Mouse (Mus musculus) intestine, embryonic 15.5 days (tissue): ENCODE results near the gene Oser1. TPM values are rescaled to one million over a fixed set of nuclear protein-coding genes. Genes with fewer than 3 reads are reported as not detected.

Experiments used
- ATAC-seq: fragments of 200-750 bp; cut with Nextera tagmentation; 2 replicates; pipeline ENCODE4 v1.8.0; 2017; ENCODE audit warnings: moderate TSS enrichment, moderate library complexity
- H3K27ac ChIP-seq: fragments of 300-500 bp; sonication (generic); 2 replicates; pipeline ENCODE4 v1.5.1; 2015; ENCODE audit warnings: mild to moderate bottlenecking, inconsistent platforms
- H3K27me3 ChIP-seq: fragments of 300-500 bp; sonication (generic); replicated peaks from 2 replicates; pipeline ENCODE4 v1.6.1; 2015; ENCODE audit warnings: inconsistent platforms
- H3K36me3 ChIP-seq: fragments of 300-500 bp; sonication (generic); 2 replicates; pipeline ENCODE4 v1.6.1; 2015; ENCODE audit warnings: inconsistent platforms
- H3K4me1 ChIP-seq: fragments of 300-500 bp; sonication (generic); replicated peaks from 2 replicates; pipeline ENCODE4 v1.6.1; 2015; ENCODE audit warnings: inconsistent platforms
- H3K4me2 ChIP-seq: fragments of 300-500 bp; sonication (generic); replicated peaks from 2 replicates; pipeline ENCODE4 v1.6.1; 2015; ENCODE audit warnings: mild to moderate bottlenecking, inconsistent platforms
- H3K4me3 ChIP-seq: fragments of 300-500 bp; sonication (generic); replicated peaks from 2 replicates; pipeline ENCODE4 v1.5.1; 2015; ENCODE audit warnings: inconsistent platforms
- H3K9ac ChIP-seq: fragments of 300-500 bp; sonication (generic); 2 replicates; pipeline ENCODE4 v1.6.1; 2015; ENCODE audit warnings: inconsistent platforms
- H3K9me3 ChIP-seq: fragments of 300-500 bp; sonication (generic); 2 replicates; pipeline ENCODE4 v1.6.1; 2016; ENCODE audit warnings: inconsistent platforms
- WGBS: fragments of 180-500 bp; shearing (Covaris S2); methylation state at CpG from one replicate; pipeline ENCODE4 v1.1.7; 2015; 5-methylcytosine and 5-hydroxymethylcytosine counted together
- polyA plus RNA-seq: library from polyadenylated mRNA; unstranded; fragments of >200 nt; fragmentation: Nextera tagmentation; extraction: Ambion mirVana; gene quantifications from 2 replicates; pipeline ENCODE4 v1.2.1, GENCODE M21; 2015

Oser1 gene
- polyA plus RNA-seq, 1 experiment from 2014 or later, result 87.4 TPM

GRCm38 (mm10) chr2:163364785-163365541 lies 59.5 kb downstream of the Oser1 start:
- H3K27me3 ChIP-seq, result no peaks in the 10 kb centered on the region
- H3K9me3 ChIP-seq, result no peaks in the 10 kb centered on the region
- no peaks in the 10 kb centered on the region for H3K36me3 ChIP-seq
- 0 out of 2 replicates have a peak, but pooled peaks have one; percentile 53 for ATAC-seq
- WGBS, result 54% methylated on average over 18 of the region's 18 CpGs
- no peak overlapping the region for H3K9ac ChIP-seq
- H3K4me1 ChIP-seq, result peaks cover 10% of the 10 kb centered on the region; the same call in 1 of the 2 replicates
- peak overlapping the region; percentile 64 for H3K27ac ChIP-seq
- H3K4me3 ChIP-seq, result no peak overlapping the region
- H3K4me2 ChIP-seq, result no peak overlapping the region

- Histone ChIP-seq H3K4me3 (no peak overlapping the region), H3K27ac (0 out of 2 replicates have a peak overlapping the region, but pooled peaks have one; percentile 9), H3K9me3 (no peaks in the 10 kb centered on the region), H3K9ac (no peak overlapping the region), H3K4me1 (peaks cover 6% of the 10 kb centered on the region; the same call in 1 of the 2 replicates), H3K27me3 (no peaks in the 10 kb centered on the region), H3K4me2 (no peak overlapping the region), H3K36me3 (no peaks in the 10 kb centered on the region)
- WGBS, result 65% methylated on average over 12 of the region's 12 CpGs
- ATAC-seq, result no peak
These were observed 61.3 kb downstream of the Oser1 start for GRCm38 (mm10) chr2:163362940-163363921.

GRCm38 (mm10) chr2:163360858-163361623 lies 63.5 kb downstream of the Oser1 start:
- Histone ChIP-seq H3K9ac (no peak overlapping the region), H3K36me3 (no peaks in the 10 kb centered on the region), H3K27ac (no peak overlapping the region), H3K9me3 (no peaks in the 10 kb centered on the region), H3K27me3 (no peaks in the 10 kb centered on the region), H3K4me3 (no peak overlapping the region), H3K4me2 (no peak overlapping the region), H3K4me1 (peaks cover 6% of the 10 kb centered on the region; the same call in 1 of the 2 replicates)
- 82% methylated on average over 16 of the region's 16 CpGs for WGBS
- no peak for ATAC-seq

- Histone ChIP-seq H3K4me3 (no peak overlapping the region), H3K36me3 (no peaks in the 10 kb centered on the region), H3K4me2 (no peak overlapping the region), H3K27ac (no peak overlapping the region), H3K4me1 (peaks cover 2% of the 10 kb centered on the region; the same call in 1 of the 2 replicates), H3K9ac (no peak overlapping the region), H3K27me3 (no peaks in the 10 kb centered on the region), H3K9me3 (no peaks in the 10 kb centered on the region)
- ATAC-seq, result no peak
- WGBS, result 22% methylated on average over 2 of the region's 2 CpGs
These were observed 65.2 kb downstream of the Oser1 start for GRCm38 (mm10) chr2:163359253-163359652.

GRCm38 (mm10) chr2:163358662-163359061 lies 65.8 kb downstream of the Oser1 start:
- WGBS, result 72% methylated on average over 5 of the region's 5 CpGs

GRCm38 (mm10) chr2:163356113-163356840 lies 68.2 kb downstream of the Oser1 start:
- H3K36me3 ChIP-seq, result no peaks in the 10 kb centered on the region
- H3K4me2 ChIP-seq, result no peak overlapping the region
- H3K27me3 ChIP-seq, result no peaks in the 10 kb centered on the region
- H3K27ac ChIP-seq, result no peak overlapping the region
- no peaks in the 10 kb centered on the region for H3K9me3 ChIP-seq
- H3K9ac ChIP-seq, result no peak overlapping the region
- H3K4me3 ChIP-seq, result no peak overlapping the region
- WGBS, result 79% methylated on average over 12 of the region's 12 CpGs
- H3K4me1 ChIP-seq, result 0 out of 2 replicates have a peak, but pooled peaks cover 8% of the 10 kb centered on the region
- ATAC-seq, result peak; percentile 55; the same call in 1 of the 2 replicates

More at GRCm38 (mm10) chr2:163358662-163359061, 65.8 kb downstream of the Oser1 start:
- Histone ChIP-seq H3K4me1 (0 out of 2 replicates have a peak, but pooled peaks cover 6% of the 10 kb centered on the region), H3K4me3 (no peak overlapping the region), H3K4me2 (no peak overlapping the region), H3K9me3 (no peaks in the 10 kb centered on the region), H3K9ac (no peak overlapping the region), H3K27ac (no peak overlapping the region), H3K27me3 (no peaks in the 10 kb centered on the region), H3K36me3 (no peaks in the 10 kb centered on the region)
- no peak for ATAC-seq

Other genes starting within 250 kb of the Oser1 start
- 5.0 and 6.1 TPM in 2 replicates for gene Tox2, start 221.6 kb downstream of the Oser1 start, polyA plus RNA-seq
- gene Jph2, start 26.7 kb downstream of the Oser1 start, polyA plus RNA-seq, result 8.5 and 9.8 TPM in 2 replicates
- gene Gdap1l1, start 13.8 kb upstream of the Oser1 start, polyA plus RNA-seq, result 5.9 and 6.1 TPM in 2 replicates
- 10.4 and 10.8 TPM in 2 replicates for gene Fitm2, start 47.9 kb upstream of the Oser1 start, polyA plus RNA-seq
- 0.35 and 0.39 TPM in 2 replicates for gene R3hdml, start 67.6 kb upstream of the Oser1 start, polyA plus RNA-seq
- gene Hnf4a, start 82.1 kb upstream of the Oser1 start, polyA plus RNA-seq, result 85.1 and 85.9 TPM in 2 replicates
- gene Ttpal, start 177.6 kb upstream of the Oser1 start, polyA plus RNA-seq, result 25.7 and 26.5 TPM in 2 replicates
- 45.3 and 47.1 TPM in 2 replicates for gene Serinc3, start 220.4 kb upstream of the Oser1 start, polyA plus RNA-seq
- gene Pkig, start 233.7 kb upstream of the Oser1 start, polyA plus RNA-seq, result 113 and 122 TPM in 2 replicates